Mouse (Mus musculus) megakaryocyte, embryonic 14.5 days (primary cell): ENCODE results near the gene Kctd2. TPM values are rescaled to one million over a fixed set of nuclear protein-coding genes. Genes with fewer than 3 reads are reported as not detected.

Experiments used
- H3K27me3 ChIP-seq: replicated peaks from 2 replicates; pipeline ENCODE3; 2012; ENCODE audit warnings: inconsistent platforms
- H3K36me3 ChIP-seq: replicated peaks from 2 replicates; pipeline ENCODE3; 2012; ENCODE audit warnings: low read length, inconsistent platforms, mixed read lengths
- H3K4me1 ChIP-seq: 2 replicates; pipeline ENCODE4 v1.6.1; 2012; ENCODE audit warnings: inconsistent platforms
- H3K4me3 ChIP-seq: replicated peaks from 2 replicates; pipeline ENCODE3; 2012; ENCODE audit warnings: moderate library complexity, mild to moderate bottlenecking, inconsistent platforms
- H3K9me3 ChIP-seq: 2 replicates; pipeline ENCODE4 v1.6.1; 2012; ENCODE audit warnings: inconsistent platforms
- FLI1 ChIP-seq: IDR thresholded peaks from 2 replicates; pipeline ENCODE4 v1.6.1; 2012; ENCODE audit warnings: low read length, inconsistent platforms, mixed read lengths
- GATA1 ChIP-seq: IDR thresholded peaks from 3 replicates; pipeline ENCODE4 v1.6.1; 2012; ENCODE audit warnings: mixed read lengths, low read length, inconsistent platforms, borderline replicate concordance
- polyA plus RNA-seq: library from polyadenylated mRNA; stranded (reverse); fragments of >175 nt; gene quantifications from 2 replicates; pipeline ENCODE4 v1.2.3, GENCODE M21; 2012; ENCODE audit warnings: low replicate concordance; ENCODE audit not compliant: insufficient read depth

The Kctd2 gene
- 13.7 and 36.5 TPM in 2 replicates for polyA plus RNA-seq

- no peak for TF ChIP-seq GATA1
- TF ChIP-seq FLI1 = no peak
- Histone ChIP-seq H3K36me3 (peaks cover 49% of the 10 kb centered on the region), H3K4me1 (peaks cover 54% of the 10 kb centered on the region), H3K4me3 (peak within 1 kb of the TSS; percentile 97), H3K9me3 (no peaks in the 10 kb centered on the region), H3K27me3 (no peaks in the 10 kb centered on the region)
Observed at GRCm38 (mm10) chr11:115419531-115420237, at the start of gene Kctd2, which contains the start of gene Atp5h. TSS of gene Kctd2 (plus strand) at chr11:115420128. TSS of gene Atp5h (minus strand) at chr11:115419962.

GRCm38 (mm10) chr11:115370368-115370767 lies 49.6 kb upstream of the Kctd2 start:
- H3K27me3 ChIP-seq = peaks cover 95% of the 10 kb centered on the region
- TF ChIP-seq FLI1 (no peak), GATA1 (no peak)
- no peaks in the 10 kb centered on the region for H3K9me3 ChIP-seq
- H3K36me3 ChIP-seq = no peaks in the 10 kb centered on the region
- H3K4me3 ChIP-seq = no peak overlapping the region
- peaks cover 44% of the 10 kb centered on the region for H3K4me1 ChIP-seq

GRCm38 (mm10) chr11:115371354-115371753 lies 48.6 kb upstream of the Kctd2 start:
- Histone ChIP-seq H3K9me3 (no peaks in the 10 kb centered on the region), H3K4me3 (no peak overlapping the region), H3K27me3 (peaks cover 95% of the 10 kb centered on the region), H3K4me1 (peaks cover 38% of the 10 kb centered on the region), H3K36me3 (no peaks in the 10 kb centered on the region)
- TF ChIP-seq FLI1 (no peak), GATA1 (no peak)

- Histone ChIP-seq H3K27me3 (peaks cover 94% of the 10 kb centered on the region), H3K36me3 (no peaks in the 10 kb centered on the region), H3K4me3 (no peak overlapping the region), H3K9me3 (no peaks in the 10 kb centered on the region), H3K4me1 (peaks cover 31% of the 10 kb centered on the region)
- TF ChIP-seq FLI1 (no peak), GATA1 (no peak)
Observed at GRCm38 (mm10) chr11:115372015-115372414, 47.9 kb upstream of the Kctd2 start.

GRCm38 (mm10) chr11:115372737-115373136 lies 47.2 kb upstream of the Kctd2 start:
- TF ChIP-seq GATA1 (no peak), FLI1 (no peak)

GRCm38 (mm10) chr11:115373805-115374694 lies 45.9 kb upstream of the Kctd2 start:
- peaks cover 13% of the 10 kb centered on the region for H3K9me3 ChIP-seq
- TF ChIP-seq GATA1 (no peak), FLI1 (no peak)
- no peaks in the 10 kb centered on the region for H3K36me3 ChIP-seq
- H3K27me3 ChIP-seq = peaks cover 95% of the 10 kb centered on the region
- peaks cover 23% of the 10 kb centered on the region for H3K4me1 ChIP-seq
- H3K4me3 ChIP-seq = peak overlapping the region; percentile 91

More at GRCm38 (mm10) chr11:115372737-115373136, 47.2 kb upstream of the Kctd2 start:
- no peak overlapping the region for H3K4me3 ChIP-seq
- H3K36me3 ChIP-seq = no peaks in the 10 kb centered on the region
- peaks cover 24% of the 10 kb centered on the region for H3K4me1 ChIP-seq
- H3K9me3 ChIP-seq = 0 out of 2 replicates have a peak, but pooled peaks cover under 1% of the 10 kb centered on the region
- peaks cover 92% of the 10 kb centered on the region for H3K27me3 ChIP-seq

- TF ChIP-seq GATA1 (no peak), FLI1 (no peak)
- H3K9me3 ChIP-seq = peaks cover 20% of the 10 kb centered on the region
- H3K27me3 ChIP-seq = peaks cover 95% of the 10 kb centered on the region
- H3K4me1 ChIP-seq = peaks cover 23% of the 10 kb centered on the region
- H3K36me3 ChIP-seq = no peaks in the 10 kb centered on the region
- peak overlapping the region; percentile 23 for H3K4me3 ChIP-seq
Observed at GRCm38 (mm10) chr11:115374695-115375425, 45.1 kb upstream of the Kctd2 start.

- peaks cover 23% of the 10 kb centered on the region for H3K9me3 ChIP-seq
- TF ChIP-seq GATA1 (no peak), FLI1 (no peak)
- H3K4me1 ChIP-seq = peaks cover 26% of the 10 kb centered on the region
- no peaks in the 10 kb centered on the region for H3K36me3 ChIP-seq
- no peak overlapping the region for H3K4me3 ChIP-seq
- H3K27me3 ChIP-seq = peaks cover 91% of the 10 kb centered on the region
Observed at GRCm38 (mm10) chr11:115376722-115377121, 43.2 kb upstream of the Kctd2 start.

GRCm38 (mm10) chr11:115377254-115377653 lies 42.7 kb upstream of the Kctd2 start:
- H3K36me3 ChIP-seq = no peaks in the 10 kb centered on the region
- H3K9me3 ChIP-seq = peaks cover 23% of the 10 kb centered on the region
- peaks cover 91% of the 10 kb centered on the region for H3K27me3 ChIP-seq
- no peak overlapping the region for H3K4me3 ChIP-seq
- peaks cover 31% of the 10 kb centered on the region for H3K4me1 ChIP-seq
- TF ChIP-seq GATA1 (no peak), FLI1 (no peak)

GRCm38 (mm10) chr11:115377854-115378253 lies 42.1 kb upstream of the Kctd2 start:
- H3K36me3 ChIP-seq = no peaks in the 10 kb centered on the region
- peaks cover 93% of the 10 kb centered on the region for H3K27me3 ChIP-seq
- no peak for TF ChIP-seq FLI1
- no peak for TF ChIP-seq GATA1
- H3K4me1 ChIP-seq = peaks cover 35% of the 10 kb centered on the region
- H3K9me3 ChIP-seq = peaks cover 23% of the 10 kb centered on the region
- no peak overlapping the region for H3K4me3 ChIP-seq
